Mouse (Mus musculus) liver, embryonic 15.5 days (tissue): ENCODE results near the gene Tifa. TPM values are rescaled to one million over a fixed set of nuclear protein-coding genes. Genes with fewer than 3 reads are reported as not detected.

Source experiments
- ATAC-seq: fragments of 200-750 bp; cut with Nextera tagmentation; 2 replicates; pipeline ENCODE4 v1.8.0; 2017; ENCODE audit warnings: moderate number of reproducible peaks, mild to moderate bottlenecking, moderate library complexity; ENCODE audit not compliant: insufficient read depth
- H3K27ac ChIP-seq: fragments of 300-500 bp; sonication (generic); replicated peaks from 2 replicates; pipeline ENCODE4 v1.5.1; 2015; ENCODE audit warnings: mild to moderate bottlenecking, inconsistent platforms
- H3K27me3 ChIP-seq: fragments of 300-500 bp; sonication (generic); 2 replicates; pipeline ENCODE4 v1.6.1; 2015; ENCODE audit warnings: mild to moderate bottlenecking, inconsistent platforms
- H3K36me3 ChIP-seq: fragments of 300-500 bp; sonication (generic); replicated peaks from 2 replicates; pipeline ENCODE4 v1.6.1; 2015; ENCODE audit warnings: moderate library complexity, mild to moderate bottlenecking, inconsistent platforms
- H3K4me1 ChIP-seq: fragments of 300-500 bp; sonication (generic); replicated peaks from 2 replicates; pipeline ENCODE4 v1.6.1; 2015; ENCODE audit warnings: inconsistent platforms
- H3K4me2 ChIP-seq: fragments of 300-500 bp; sonication (generic); 2 replicates; pipeline ENCODE4 v1.6.1; 2015; ENCODE audit warnings: moderate library complexity, mild to moderate bottlenecking, inconsistent platforms
- H3K4me3 ChIP-seq: fragments of 300-500 bp; sonication (generic); replicated peaks from 2 replicates; pipeline ENCODE4 v1.5.1; 2015; ENCODE audit warnings: mild to moderate bottlenecking, inconsistent platforms
- H3K9ac ChIP-seq: fragments of 300-500 bp; sonication (generic); 2 replicates; pipeline ENCODE4 v1.6.1; 2015; ENCODE audit warnings: moderate library complexity, mild to moderate bottlenecking, inconsistent platforms
- H3K9me3 ChIP-seq: fragments of 300-500 bp; sonication (generic); replicated peaks from 2 replicates; pipeline ENCODE4 v1.6.1; 2016; ENCODE audit warnings: inconsistent platforms
- WGBS: fragments of 180-500 bp; shearing (Covaris S2); methylation state at CpG from one replicate; pipeline ENCODE4 v1.1.7; 2015; ENCODE audit warnings: mixed read lengths; ENCODE audit not compliant: insufficient replicate concordance; 5-methylcytosine and 5-hydroxymethylcytosine counted together
- polyA plus RNA-seq: library from polyadenylated mRNA; unstranded; fragments of >200 nt; fragmentation: Nextera tagmentation; extraction: Ambion mirVana; gene quantifications from 2 replicates; pipeline ENCODE4 v1.2.1, GENCODE M21; 2015

The Tifa gene
- polyA plus RNA-seq, 1 experiment from 2014 or later = 15.3 TPM

DNA sequence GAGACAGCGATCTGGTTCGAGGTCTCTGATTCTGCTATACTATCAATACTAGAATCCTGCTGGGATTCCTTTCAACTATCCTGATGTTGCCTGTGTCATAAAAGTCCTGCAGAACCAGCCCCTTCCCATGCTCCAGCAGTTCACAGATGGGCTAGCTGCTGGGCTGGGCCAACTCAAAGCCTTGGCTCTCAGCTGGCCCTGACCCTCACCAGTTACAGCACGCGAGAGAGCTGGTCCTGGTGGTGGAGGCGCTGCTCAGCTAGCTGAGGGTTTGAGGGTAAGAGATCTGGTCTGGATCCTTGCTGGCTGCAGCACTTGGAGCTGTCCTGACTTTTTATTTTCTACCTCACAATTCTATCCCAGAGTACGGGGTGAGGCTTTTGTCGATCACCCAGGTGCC, 36.9 kb downstream of the Tifa start:
- H3K4me3 ChIP-seq = no peak overlapping the region
- no peak overlapping the region for H3K9ac ChIP-seq
- ATAC-seq = no peak
- H3K27ac ChIP-seq = no peak overlapping the region
- H3K9me3 ChIP-seq = no peaks in the 10 kb centered on the region
- 90% methylated on average over 7 of the region's 7 CpGs for WGBS
- peaks cover 22% of the 10 kb centered on the region for H3K4me1 ChIP-seq
- H3K4me2 ChIP-seq = no peak overlapping the region
- H3K36me3 ChIP-seq = peaks cover 19% of the 10 kb centered on the region
- H3K27me3 ChIP-seq = no peaks in the 10 kb centered on the region

GRCm38 (mm10) chr3:127827123-127827522, 37.5 kb downstream of the Tifa start:
- H3K4me1 ChIP-seq = peaks cover 18% of the 10 kb centered on the region; the same call in 1 of the 2 replicates
- no peak overlapping the region for H3K9ac ChIP-seq
- ATAC-seq = no peak
- H3K4me3 ChIP-seq = no peak overlapping the region
- H3K27me3 ChIP-seq = no peaks in the 10 kb centered on the region
- peaks cover 15% of the 10 kb centered on the region; the same call in 1 of the 2 replicates for H3K36me3 ChIP-seq
- no peak overlapping the region for H3K4me2 ChIP-seq
- 69% methylated on average over 7 of the region's 7 CpGs for WGBS
- no peak overlapping the region for H3K27ac ChIP-seq
- no peaks in the 10 kb centered on the region for H3K9me3 ChIP-seq

GRCm38 (mm10) chr3:127830183-127830582, 40.6 kb downstream of the Tifa start:
- no peaks in the 10 kb centered on the region for H3K9me3 ChIP-seq
- H3K4me3 ChIP-seq = no peak overlapping the region
- peaks cover 10% of the 10 kb centered on the region for H3K4me1 ChIP-seq
- no peak for ATAC-seq
- no peaks in the 10 kb centered on the region for H3K27me3 ChIP-seq
- H3K4me2 ChIP-seq = no peak overlapping the region
- WGBS = 84% methylated on average over 10 of the region's 10 CpGs
- no peak overlapping the region for H3K9ac ChIP-seq
- peaks cover 14% of the 10 kb centered on the region; the same call in 1 of the 2 replicates for H3K36me3 ChIP-seq
- no peak overlapping the region for H3K27ac ChIP-seq

GRCm38 (mm10) chr3:127831079-127831478, 41.5 kb downstream of the Tifa start:
- H3K27ac ChIP-seq = no peak overlapping the region
- peaks cover 17% of the 10 kb centered on the region for H3K4me1 ChIP-seq
- 41% methylated on average over 6 of the region's 6 CpGs for WGBS
- no peak overlapping the region for H3K9ac ChIP-seq
- ATAC-seq = no peak
- H3K4me2 ChIP-seq = no peak overlapping the region
- H3K4me3 ChIP-seq = no peak overlapping the region
- no peaks in the 10 kb centered on the region for H3K9me3 ChIP-seq
- H3K36me3 ChIP-seq = peaks cover 14% of the 10 kb centered on the region; the same call in 1 of the 2 replicates
- no peaks in the 10 kb centered on the region for H3K27me3 ChIP-seq

DNA sequence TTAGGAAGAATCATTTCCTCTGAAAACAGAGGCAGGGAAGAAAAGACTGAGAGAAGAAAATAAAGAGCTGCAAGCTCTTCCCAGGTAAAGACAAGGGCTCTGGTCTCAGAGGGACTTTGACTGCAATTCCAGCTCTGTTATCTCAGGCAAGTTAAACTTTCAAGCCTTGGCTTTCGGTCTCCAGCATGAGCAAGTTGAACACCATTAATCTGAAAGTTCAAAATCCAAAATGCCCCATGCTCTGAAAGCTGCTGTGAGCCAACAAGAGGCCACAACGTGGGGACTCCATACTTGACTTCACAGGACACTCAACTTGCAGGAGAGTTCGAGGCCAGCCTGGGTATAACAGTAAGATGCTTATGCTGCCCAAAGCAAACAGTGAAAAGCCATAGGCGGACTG, 44.4 kb downstream of the Tifa start:
- Histone ChIP-seq H3K9ac (no peak overlapping the region), H3K27ac (no peak overlapping the region), H3K27me3 (no peaks in the 10 kb centered on the region), H3K4me3 (no peak overlapping the region), H3K4me1 (peaks cover 36% of the 10 kb centered on the region), H3K9me3 (no peaks in the 10 kb centered on the region), H3K36me3 (peaks cover 14% of the 10 kb centered on the region; the same call in 1 of the 2 replicates), H3K4me2 (no peak overlapping the region)
- ATAC-seq = no peak
- WGBS = 67% methylated on average over 4 of the region's 4 CpGs

- ATAC-seq = no peak
Measured at GRCm38 (mm10) chr3:127835594-127835993, 46.0 kb downstream of the Tifa start.

DNA sequence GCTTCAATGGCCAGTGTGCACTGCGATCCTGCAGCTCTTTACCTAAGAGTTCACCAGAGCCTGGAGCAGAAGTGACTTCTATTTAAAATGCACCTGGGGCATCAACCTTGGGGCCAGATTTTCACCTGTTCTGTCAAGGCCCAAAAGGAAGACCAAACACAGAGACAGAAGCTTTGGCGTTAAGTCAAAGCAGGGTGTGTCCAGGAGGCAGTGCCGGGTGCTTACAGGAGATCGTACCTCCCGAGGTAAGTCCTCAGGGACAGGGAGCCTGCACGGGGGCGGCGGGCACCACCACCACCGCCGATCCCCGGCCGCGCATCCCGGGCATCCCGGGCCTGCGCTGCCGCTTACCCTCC, 47.2 kb downstream of the Tifa start:
- H3K27ac ChIP-seq = peak overlapping the region; percentile 98
- H3K27me3 ChIP-seq = no peaks in the 10 kb centered on the region
- H3K36me3 ChIP-seq = peaks cover 6% of the 10 kb centered on the region; the same call in 1 of the 2 replicates
- H3K4me2 ChIP-seq = peak overlapping the region; percentile 89
- ATAC-seq = peak; percentile 44
- H3K9ac ChIP-seq = peak overlapping the region; percentile 72
- H3K4me1 ChIP-seq = peaks cover 37% of the 10 kb centered on the region
- H3K4me3 ChIP-seq = peak overlapping the region; percentile 81
- WGBS = under 1% methylated on average over 17 of the region's 17 CpGs
- H3K9me3 ChIP-seq = no peaks in the 10 kb centered on the region

More at GRCm38 (mm10) chr3:127835594-127835993, 46.0 kb downstream of the Tifa start:
- Histone ChIP-seq H3K4me2 (peak overlapping the region; percentile 89), H3K9ac (no peak overlapping the region), H3K36me3 (peaks cover 6% of the 10 kb centered on the region; the same call in 1 of the 2 replicates), H3K27me3 (no peaks in the 10 kb centered on the region), H3K4me1 (peaks cover 41% of the 10 kb centered on the region), H3K4me3 (peak overlapping the region; percentile 81; the same call in 1 of the 2 replicates), H3K9me3 (no peaks in the 10 kb centered on the region), H3K27ac (no peak overlapping the region)
- 51% methylated on average over 6 of the region's 6 CpGs for WGBS

DNA sequence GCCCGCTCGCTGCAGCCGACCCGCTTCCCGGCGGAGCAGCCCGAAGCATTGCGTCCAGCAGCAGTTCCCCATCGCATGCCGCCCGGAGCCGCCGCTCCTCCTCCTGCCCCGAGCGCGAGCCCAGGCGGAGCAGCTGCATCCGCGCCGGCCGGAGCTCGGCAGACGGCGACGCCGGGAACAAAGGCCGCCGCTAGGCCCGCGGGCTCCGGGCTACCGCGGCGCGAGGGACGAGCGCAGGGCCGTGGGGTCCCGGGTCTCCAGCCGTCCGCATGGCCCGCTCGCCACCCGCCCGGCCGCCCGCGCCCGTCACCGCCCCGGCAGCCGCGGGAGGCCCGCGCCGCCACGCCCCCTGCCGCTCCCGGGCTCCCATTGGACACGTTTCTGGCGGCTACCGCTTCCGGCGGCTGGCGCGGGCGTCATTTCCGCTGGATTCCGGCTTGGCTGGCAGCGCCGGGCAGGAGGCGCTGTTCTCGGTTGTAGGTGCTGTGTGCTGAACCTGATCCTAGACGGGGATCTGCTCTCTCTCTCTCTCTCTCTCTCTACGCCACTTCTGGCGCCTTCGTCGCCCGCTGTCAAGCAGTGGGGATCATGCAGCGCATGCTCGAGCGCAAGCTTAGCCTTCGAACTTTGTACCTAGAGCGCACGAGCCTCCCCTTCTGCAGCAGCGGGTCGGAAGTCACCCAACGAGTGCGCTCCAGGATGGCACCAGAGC, 47.7 kb downstream of the Tifa start, which contains the start of gene Ap1ar:
Ap1ar (minus strand) TSS at position 370 of the 712 bp plus-strand sequence.
- H3K4me2 ChIP-seq = peak within 1 kb of the TSS; percentile 89
- WGBS = under 1% methylated on average over 89 of the region's 89 CpGs
- H3K36me3 ChIP-seq = peaks cover 5% of the 10 kb centered on the region; the same call in 1 of the 2 replicates
- ATAC-seq = peak; percentile 92
- H3K9ac ChIP-seq = peak within 1 kb of the TSS; percentile 72
- peak within 1 kb of the TSS; percentile 98 for H3K27ac ChIP-seq
- no peaks in the 10 kb centered on the region for H3K9me3 ChIP-seq
- H3K4me1 ChIP-seq = peaks cover 37% of the 10 kb centered on the region
- peak within 1 kb of the TSS; percentile 81 for H3K4me3 ChIP-seq
- no peaks in the 10 kb centered on the region for H3K27me3 ChIP-seq

DNA sequence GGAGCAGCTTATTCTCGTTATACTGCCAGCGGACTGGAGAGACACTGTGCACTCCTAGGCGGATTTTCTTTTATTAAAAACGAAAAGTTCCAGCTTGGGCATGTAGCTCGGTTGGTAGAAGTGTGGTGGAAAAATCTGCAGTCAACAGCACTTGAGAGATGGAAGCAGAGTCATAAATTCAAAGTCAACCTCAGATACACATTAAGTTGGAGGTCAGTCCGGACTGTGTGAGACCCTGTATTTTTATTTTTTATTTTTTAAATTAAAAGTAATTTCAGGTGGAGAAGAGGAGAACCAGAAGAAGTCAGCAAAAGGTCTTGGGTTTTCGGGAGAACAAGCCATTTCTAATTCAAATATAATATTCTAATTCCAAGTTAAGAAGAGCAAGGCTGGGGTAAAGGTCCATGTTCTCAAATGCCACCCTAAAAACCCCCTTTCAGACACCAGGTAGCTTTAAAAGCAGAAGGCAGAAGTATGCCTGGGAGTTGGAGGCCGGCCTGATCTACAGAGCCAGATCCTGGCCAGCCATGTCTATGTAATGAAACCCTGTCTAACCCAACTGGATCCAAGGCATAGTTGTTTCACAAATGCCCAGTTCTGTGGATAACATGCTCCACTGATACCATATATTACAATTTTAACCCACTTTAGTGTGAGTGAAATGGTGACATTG, 48.5 kb downstream of the Tifa start:
- WGBS = 23% methylated on average over 8 of the region's 8 CpGs
- Histone ChIP-seq H3K4me1 (peaks cover 45% of the 10 kb centered on the region), H3K9ac (peak overlapping the region; percentile 72)

DNA sequence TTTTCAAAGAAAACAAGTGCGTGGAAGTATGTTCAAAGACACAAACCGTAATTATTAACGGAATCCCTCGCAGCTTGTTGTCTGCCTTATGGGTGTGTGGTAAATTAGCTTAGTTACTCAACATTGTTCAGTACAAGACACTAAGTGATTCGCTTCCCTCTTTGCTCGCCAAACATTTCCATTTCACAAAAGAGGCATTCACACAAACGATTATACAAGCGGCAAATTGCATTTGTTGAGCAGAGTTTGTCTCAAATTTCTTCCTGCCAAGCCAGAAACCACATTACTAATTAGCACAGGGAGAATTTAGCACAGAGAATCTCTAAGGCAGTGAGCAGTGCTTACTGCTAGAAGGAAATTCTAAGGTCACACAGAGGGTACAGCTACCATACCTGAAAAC, 52.3 kb downstream of the Tifa start:
- WGBS = 74% methylated on average over 8 of the region's 8 CpGs
- Histone ChIP-seq H3K27me3 (no peaks in the 10 kb centered on the region), H3K9ac (no peak overlapping the region), H3K36me3 (no peaks in the 10 kb centered on the region), H3K27ac (no peak overlapping the region), H3K4me2 (no peak overlapping the region), H3K4me1 (peaks cover 29% of the 10 kb centered on the region), H3K9me3 (no peaks in the 10 kb centered on the region), H3K4me3 (no peak overlapping the region)
- ATAC-seq = no peak

More for the DNA sequence above, 48.5 kb downstream of the Tifa start:
- no peaks in the 10 kb centered on the region for H3K36me3 ChIP-seq
- peak overlapping the region; percentile 89 for H3K4me2 ChIP-seq
- H3K27me3 ChIP-seq = no peaks in the 10 kb centered on the region
- H3K27ac ChIP-seq = peak overlapping the region; percentile 98
- ATAC-seq = peak; percentile 2; the same call in 1 of the 2 replicates
- no peaks in the 10 kb centered on the region for H3K9me3 ChIP-seq
- H3K4me3 ChIP-seq = peak overlapping the region; percentile 81

- Histone ChIP-seq H3K9me3 (no peaks in the 10 kb centered on the region), H3K4me2 (no peak overlapping the region), H3K4me1 (peaks cover 31% of the 10 kb centered on the region), H3K4me3 (no peak overlapping the region), H3K9ac (no peak overlapping the region), H3K27me3 (no peaks in the 10 kb centered on the region), H3K36me3 (no peaks in the 10 kb centered on the region), H3K27ac (no peak overlapping the region)
- 0 out of 2 replicates have a peak, but pooled peaks have one; percentile 25 for ATAC-seq
- whole genome bisulfite sequencing = 54% methylated on average over 2 of the region's 2 CpGs
Measured at GRCm38 (mm10) chr3:127843324-127843940, 53.8 kb downstream of the Tifa start.
